Mouse (Mus musculus) G1E (cell line): ENCODE data around the gene Spryd3. TPM values are rescaled to one million over a fixed set of nuclear protein-coding genes. Genes with fewer than 3 reads are reported as not detected.

Experiments used
- ATAC-seq: 2 replicates; pipeline ENCODE4 v1.8.0; 2016; ENCODE audit warnings: mild to moderate bottlenecking; ENCODE audit not compliant: insufficient number of reproducible peaks, poor library complexity, low FRiP score, severe bottlenecking; ENCODE audit errors: extremely low read depth
- DNase-seq: peaks from one replicate; pipeline ENCODE4 v3.0.0; 2012; ENCODE audit warnings: low spot score
- H3K27me3 ChIP-seq: 2 replicates; pipeline ENCODE4 v1.6.1; 2012; ENCODE audit warnings: mild to moderate bottlenecking, low read length, inconsistent platforms; ENCODE audit not compliant: insufficient read depth
- H3K36me3 ChIP-seq: replicated peaks from 2 replicates; pipeline ENCODE3; 2012; ENCODE audit warnings: mild to moderate bottlenecking, inconsistent platforms
- H3K4me1 ChIP-seq: 2 replicates; pipeline ENCODE4 v1.6.1; 2012; ENCODE audit warnings: low read depth, low read length, inconsistent platforms, mixed read lengths; ENCODE audit not compliant: insufficient read depth
- H3K4me3 ChIP-seq: 2 replicates; pipeline ENCODE4 v1.5.1; 2012; ENCODE audit warnings: low read depth, mild to moderate bottlenecking, inconsistent platforms, low read length, moderate library complexity, mixed read lengths
- H3K9me3 ChIP-seq: replicated peaks from 2 replicates; pipeline ENCODE4 v1.6.1; 2012; ENCODE audit warnings: inconsistent platforms
- CTCF ChIP-seq: IDR thresholded peaks from 2 replicates; pipeline ENCODE4 v1.5.1; 2012; ENCODE audit warnings: low read depth, low read length, inconsistent platforms, mixed read lengths
- GATA1 ChIP-seq: IDR thresholded peaks from 2 replicates; pipeline ENCODE4 v1.6.1; 2012; ENCODE audit warnings: borderline replicate concordance, low read length, inconsistent platforms, mixed read lengths
- GATA2 ChIP-seq: IDR thresholded peaks from 2 replicates; pipeline ENCODE4 v1.6.1; 2012; ENCODE audit warnings: low read depth, low read length, inconsistent platforms, borderline replicate concordance
- POLR2AphosphoS5 ChIP-seq: IDR thresholded peaks from 2 replicates; pipeline ENCODE4 v1.6.1; 2012; ENCODE audit warnings: low read depth, low read length, inconsistent platforms; ENCODE audit not compliant: insufficient replicate concordance
- TAL1 ChIP-seq: conservative IDR thresholded peaks from 2 replicates; pipeline ENCODE4 v1.6.1; 2012; ENCODE audit warnings: low read depth, low read length, inconsistent platforms, mixed read lengths
- polyA plus RNA-seq: library from polyadenylated mRNA; stranded (reverse); fragments of >175 nt; gene quantifications from 2 replicates; pipeline ENCODE4 v1.2.3, GENCODE M21; 2012
- total RNA-seq, 2 experiments: library from RNA; stranded (forward) in 1 of 2; stranded (reverse) in 1 of 2; fragments of 200-1000 nt in 1 of 2; fragments of >200 nt in 1 of 2; fragmentation: Nextera tagmentation in 1 of 2; gene quantifications; 2 replicates each; pipeline ENCODE4 v1.2.3; 2014 to 2017

Gene Spryd3
- total and polyA plus RNA-seq, 3 experiments = 7.1 to 14.9 (median 12.1) TPM

GRCm38 (mm10) chr15:102110701-102111494, 25.1 kb downstream of the Spryd3 start:
- DNase-seq = no peak
- Histone ChIP-seq H3K27me3 (peaks cover 52% of the 10 kb centered on the region), H3K9me3 (no peaks in the 10 kb centered on the region), H3K4me3 (no peak overlapping the region), H3K36me3 (peaks cover 10% of the 10 kb centered on the region), H3K4me1 (peaks cover 49% of the 10 kb centered on the region)
- no peak for TF ChIP-seq CTCF
- TF ChIP-seq GATA1 = no peak
- no peak for TF ChIP-seq GATA2
- TF ChIP-seq TAL1 = no peak
- TF ChIP-seq POLR2AphosphoS5 = no peak
- ATAC-seq = no peak

GRCm38 (mm10) chr15:102110271-102110670, 25.8 kb downstream of the Spryd3 start:
- TF ChIP-seq GATA1 (no peak), GATA2 (no peak), CTCF (no peak), POLR2AphosphoS5 (no peak), TAL1 (no peak)
- DNase-seq = no peak

GRCm38 (mm10) chr15:102108651-102109525, 27.1 kb downstream of the Spryd3 start:
- peaks cover 57% of the 10 kb centered on the region for H3K4me1 ChIP-seq
- DNase-seq (peak; percentile 72), ATAC-seq (peak; percentile 31; the same call in 1 of the 2 replicates)
- no peaks in the 10 kb centered on the region for H3K36me3 ChIP-seq
- no peak for TF ChIP-seq GATA1
- peak; percentile 52 for TF ChIP-seq CTCF
- H3K4me3 ChIP-seq = no peak overlapping the region
- peaks cover 70% of the 10 kb centered on the region for H3K27me3 ChIP-seq
- no peaks in the 10 kb centered on the region for H3K9me3 ChIP-seq

More at GRCm38 (mm10) chr15:102110271-102110670, 25.8 kb downstream of the Spryd3 start:
- Histone ChIP-seq H3K4me3 (no peak overlapping the region), H3K9me3 (no peaks in the 10 kb centered on the region), H3K36me3 (peaks cover 3% of the 10 kb centered on the region), H3K4me1 (peaks cover 49% of the 10 kb centered on the region), H3K27me3 (peaks cover 59% of the 10 kb centered on the region)
- no peak for ATAC-seq

- Histone ChIP-seq H3K4me3 (no peak overlapping the region), H3K27me3 (peaks cover 79% of the 10 kb centered on the region), H3K36me3 (no peaks in the 10 kb centered on the region), H3K9me3 (no peaks in the 10 kb centered on the region), H3K4me1 (peaks cover 67% of the 10 kb centered on the region)
- TF ChIP-seq POLR2AphosphoS5 = no peak
- TF ChIP-seq CTCF = peak; percentile 85
- no peak for TF ChIP-seq GATA1
- DNase-seq (peak; percentile 66), ATAC-seq (0 out of 2 replicates have a peak, but pooled peaks have one; percentile 24)
Measured at GRCm38 (mm10) chr15:102107689-102108573, 28.1 kb downstream of the Spryd3 start.

GRCm38 (mm10) chr15:102106754-102107456, 29.1 kb downstream of the Spryd3 start:
- Histone ChIP-seq H3K27me3 (peaks cover 79% of the 10 kb centered on the region), H3K36me3 (no peaks in the 10 kb centered on the region), H3K4me3 (no peak overlapping the region; the same call in 1 of the 2 replicates), H3K4me1 (peaks cover 77% of the 10 kb centered on the region), H3K9me3 (no peaks in the 10 kb centered on the region)
- TF ChIP-seq TAL1 = no peak
- TF ChIP-seq CTCF = no peak
- no peak for TF ChIP-seq GATA2
- TF ChIP-seq GATA1 = no peak
- no peak for TF ChIP-seq POLR2AphosphoS5
- DNase-seq (no peak), ATAC-seq (no peak)
